Mouse (Mus musculus) layer of hippocampus, adult 9-10 months (tissue): Measurements from ENCODE around the gene Gm21973.

Experiments used
- DNase-seq: peaks from one replicate; pipeline ENCODE4 v3.0.0; 2022; ENCODE audit warnings: low spot score

The Gm21973 gene

DNA sequence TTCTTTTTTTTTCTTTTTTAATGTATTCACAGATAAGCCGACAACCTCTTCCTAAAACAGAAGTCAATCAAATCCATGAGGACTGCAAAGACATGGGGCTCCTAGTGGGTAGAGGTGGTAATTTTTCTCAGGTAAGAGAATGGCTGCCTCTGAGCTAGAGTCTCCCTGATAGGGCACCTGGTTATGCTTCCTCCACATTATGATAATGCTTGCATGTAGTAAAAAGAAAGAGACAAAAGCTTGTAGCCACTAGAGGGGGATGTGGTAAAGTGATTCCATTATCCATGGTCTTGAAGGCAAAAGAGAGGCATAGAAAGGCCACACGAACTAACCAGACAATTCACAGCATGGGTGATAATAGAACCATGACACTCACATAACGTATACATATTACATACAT is 75.2 kb downstream of the Gm21973 start:
- no peak for DNase-seq

DNA sequence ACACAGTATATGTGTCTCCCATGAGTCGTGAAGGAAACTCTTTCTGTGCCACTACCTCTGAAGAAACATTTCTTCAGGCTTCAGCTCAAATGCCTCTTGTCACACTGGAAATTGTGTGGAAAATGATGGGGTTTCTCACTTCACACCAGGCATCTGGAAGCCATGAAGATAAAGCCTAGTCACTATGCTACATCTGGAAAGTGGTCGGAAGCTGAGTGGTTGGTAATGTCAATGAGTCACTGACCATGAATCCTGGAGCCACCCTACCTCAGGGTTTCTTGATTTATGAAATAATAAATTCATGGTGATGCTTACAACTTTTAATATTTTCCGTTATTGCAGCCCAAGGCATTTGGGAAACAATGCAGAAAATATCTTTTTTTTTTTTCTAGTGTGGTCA is 84.7 kb downstream of the Gm21973 start:
- no peak for DNase-seq

DNA sequence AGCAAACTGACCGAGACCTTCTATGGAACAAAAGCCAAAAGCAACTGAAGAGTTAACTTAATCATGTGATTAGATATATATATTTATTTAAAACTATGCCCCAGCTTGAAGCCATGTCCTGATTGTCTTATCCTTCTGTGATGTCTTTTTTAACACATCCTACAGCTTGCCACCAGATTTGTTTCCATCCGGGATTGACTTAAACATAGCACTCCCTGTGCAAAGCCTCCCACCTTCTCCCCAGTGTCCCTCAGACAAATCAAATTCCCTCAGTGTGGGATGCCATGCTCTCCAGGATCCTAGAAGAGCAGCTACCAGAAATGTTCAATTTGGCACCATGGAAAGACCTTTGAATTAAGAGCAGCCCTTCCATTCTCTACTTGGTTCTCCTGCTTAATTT is 85.7 kb downstream of the Gm21973 start:
- DNase-seq, result no peak

DNA sequence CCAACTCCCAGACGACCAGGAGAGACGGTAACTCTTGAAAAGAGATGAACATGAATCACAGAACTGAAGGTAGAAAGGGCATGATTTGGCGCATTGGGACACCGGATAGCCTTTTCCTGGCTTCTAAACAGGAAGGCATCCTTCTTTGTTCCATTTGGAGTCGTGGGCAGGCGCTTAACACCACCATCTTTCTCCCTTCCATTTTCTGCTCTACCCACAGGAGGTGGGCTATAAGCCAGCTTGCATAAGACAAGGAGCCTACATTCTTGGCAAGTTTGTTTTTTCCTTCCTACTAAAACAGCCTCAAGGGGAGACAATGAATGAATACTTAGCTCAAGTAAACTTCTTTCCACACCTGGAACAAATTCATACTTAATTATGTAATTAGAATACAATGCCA is 88.5 kb downstream of the Gm21973 start:
- no peak for DNase-seq

DNA sequence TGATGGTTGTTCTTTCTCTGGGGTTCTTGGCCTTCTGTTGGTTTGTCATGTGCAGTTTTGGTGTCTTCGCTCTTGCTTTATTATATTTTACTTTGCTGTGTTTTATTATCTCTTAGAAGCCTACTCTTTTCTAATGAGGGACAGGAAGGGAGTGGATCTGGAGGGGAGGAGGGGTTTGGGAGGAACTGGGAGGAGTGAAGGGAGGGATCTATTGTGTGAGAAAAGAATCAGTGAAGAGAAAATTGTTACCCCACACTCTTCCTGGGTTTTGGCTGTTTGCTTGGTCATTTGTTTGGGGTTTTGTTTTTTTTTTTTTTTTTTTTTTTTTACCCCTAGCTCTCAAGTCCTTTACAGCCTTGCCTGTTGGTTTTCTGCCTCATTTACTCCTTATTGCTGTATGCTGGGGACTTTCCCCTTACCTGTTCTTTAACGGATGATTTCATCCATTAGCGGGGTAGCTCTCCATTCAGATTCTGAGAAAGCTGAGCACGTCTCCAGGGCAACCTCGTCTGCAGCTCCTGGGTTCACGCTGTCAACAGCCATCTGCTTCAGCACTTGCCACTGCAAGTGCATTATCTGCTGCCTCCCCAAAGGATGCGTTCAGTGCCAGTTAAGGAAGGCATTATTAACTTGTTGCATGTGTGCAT is 96.1 kb downstream of the Gm21973 start:
- DNase-seq, result no peak

DNA sequence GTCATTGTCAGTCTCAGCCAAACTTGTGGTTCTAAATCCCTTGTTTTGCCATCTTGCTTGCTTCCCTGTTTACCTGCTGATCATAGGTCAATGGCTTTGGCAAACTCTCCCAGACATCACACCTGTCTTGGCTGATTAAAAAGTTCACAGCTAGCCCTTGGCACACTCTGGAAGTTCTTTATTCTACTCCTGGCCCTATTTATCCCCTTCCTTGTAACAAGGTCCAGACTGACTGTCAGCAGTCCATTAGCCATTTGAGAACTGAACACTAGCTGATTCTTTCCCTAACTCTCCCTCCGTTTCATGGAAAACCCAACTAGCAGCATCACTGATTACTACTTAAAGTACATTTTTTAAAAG is 96.6 kb downstream of the Gm21973 start:
- DNase-seq, result no peak
